Mouse (Mus musculus): ENCODE data around the gene Ucp2.

Gene Ucp2

GRCm38 (mm10) chr7:100522222-100522621, 29.1 kb downstream of the Ucp2 start:
- H3K4me1 ChIP-seq (replicated peaks; ENCODE audit: low read depth, low read length): peaks cover 4% of the 10 kb centered on the region; the same call in 1 of the 2 replicates
- peak; percentile 20; the same call in 1 of the 2 replicates for TF ChIP-seq CTCF (conservative IDR thresholded peaks at IDR 0.05; ENCODE audit: low read length)
- no peak for TF ChIP-seq NANOG (IDR thresholded peaks at IDR 0.05; ENCODE audit: borderline replicate concordance, low read length)
- no peak for TF ChIP-seq POU5F1 (IDR thresholded peaks at IDR 0.05; ENCODE audit: borderline replicate concordance, low read length)
- H3K9me3 ChIP-seq (ENCODE audit: low read length): peaks cover 9% of the 10 kb centered on the region; the same call in 1 of the 2 replicates
- H3K4me3 ChIP-seq (replicated peaks; ENCODE audit: low read length): no peak overlapping the region
- H3K36me3 ChIP-seq (ENCODE audit: insufficient read depth, low read length): no peaks in the 10 kb centered on the region
- H3K27me3 ChIP-seq (ENCODE audit: insufficient read depth, low read length): no peaks in the 10 kb centered on the region

- H3K36me3 ChIP-seq (ENCODE audit: insufficient read depth, low read length): no peaks in the 10 kb centered on the region
- H3K9me3 ChIP-seq (ENCODE audit: low read length): peaks cover 9% of the 10 kb centered on the region; the same call in 1 of the 2 replicates
- TF ChIP-seq POU5F1 (IDR thresholded peaks at IDR 0.05; ENCODE audit: borderline replicate concordance, low read length) (no peak), CTCF (conservative IDR thresholded peaks at IDR 0.05; ENCODE audit: low read length) (no peak), NANOG (IDR thresholded peaks at IDR 0.05; ENCODE audit: borderline replicate concordance, low read length) (no peak)
- H3K27me3 ChIP-seq (ENCODE audit: insufficient read depth, low read length): no peaks in the 10 kb centered on the region
- no peak overlapping the region for H3K4me3 ChIP-seq (replicated peaks; ENCODE audit: low read length)
- peaks cover 4% of the 10 kb centered on the region; the same call in 1 of the 2 replicates for H3K4me1 ChIP-seq (replicated peaks; ENCODE audit: low read depth, low read length)
Observed at GRCm38 (mm10) chr7:100524669-100525068, 31.5 kb downstream of the Ucp2 start.

- peaks cover 38% of the 10 kb centered on the region for H3K4me1 ChIP-seq (replicated peaks; ENCODE audit: low read depth, low read length)
- H3K9me3 ChIP-seq (ENCODE audit: low read length): no peaks in the 10 kb centered on the region
- H3K27me3 ChIP-seq (ENCODE audit: insufficient read depth, low read length): no peaks in the 10 kb centered on the region
- H3K4me3 ChIP-seq (replicated peaks; ENCODE audit: low read length): no peak overlapping the region
- 0 out of 2 replicates have a peak, but pooled peaks cover 3% of the 10 kb centered on the region for H3K36me3 ChIP-seq (ENCODE audit: insufficient read depth, low read length)
- TF ChIP-seq CTCF (conservative IDR thresholded peaks at IDR 0.05; ENCODE audit: low read length) (no peak), POU5F1 (IDR thresholded peaks at IDR 0.05; ENCODE audit: borderline replicate concordance, low read length) (no peak), NANOG (IDR thresholded peaks at IDR 0.05; ENCODE audit: borderline replicate concordance, low read length) (no peak)
Observed at GRCm38 (mm10) chr7:100530766-100531165, 37.6 kb downstream of the Ucp2 start.

GRCm38 (mm10) chr7:100533503-100533902, 40.4 kb downstream of the Ucp2 start:
- peaks cover 51% of the 10 kb centered on the region for H3K4me1 ChIP-seq (replicated peaks; ENCODE audit: low read depth, low read length)
- TF ChIP-seq POU5F1 (IDR thresholded peaks at IDR 0.05; ENCODE audit: borderline replicate concordance, low read length) (no peak), NANOG (IDR thresholded peaks at IDR 0.05; ENCODE audit: borderline replicate concordance, low read length) (peak; percentile 75)
- H3K36me3 ChIP-seq (ENCODE audit: insufficient read depth, low read length): 0 out of 2 replicates have a peak, but pooled peaks cover 3% of the 10 kb centered on the region
- H3K27me3 ChIP-seq (ENCODE audit: insufficient read depth, low read length): no peaks in the 10 kb centered on the region
- no peaks in the 10 kb centered on the region for H3K9me3 ChIP-seq (ENCODE audit: low read length)
- peak overlapping the region; percentile 39 for H3K4me3 ChIP-seq (replicated peaks; ENCODE audit: low read length)

- TF ChIP-seq POU5F1 (IDR thresholded peaks at IDR 0.05; ENCODE audit: borderline replicate concordance, low read length): no peak
- TF ChIP-seq NANOG (IDR thresholded peaks at IDR 0.05; ENCODE audit: borderline replicate concordance, low read length): no peak
- TF ChIP-seq CTCF (conservative IDR thresholded peaks at IDR 0.05; ENCODE audit: low read length): no peak
- no peaks in the 10 kb centered on the region for H3K9me3 ChIP-seq (ENCODE audit: low read length)
- H3K4me1 ChIP-seq (replicated peaks; ENCODE audit: low read depth, low read length): peaks cover 55% of the 10 kb centered on the region
- no peaks in the 10 kb centered on the region for H3K27me3 ChIP-seq (ENCODE audit: insufficient read depth, low read length)
- no peak overlapping the region for H3K4me3 ChIP-seq (replicated peaks; ENCODE audit: low read length)
- H3K36me3 ChIP-seq (ENCODE audit: insufficient read depth, low read length): peaks cover 8% of the 10 kb centered on the region
Observed at GRCm38 (mm10) chr7:100534216-100534615, 41.1 kb downstream of the Ucp2 start.

- peaks cover 22% of the 10 kb centered on the region for H3K36me3 ChIP-seq (ENCODE audit: insufficient read depth, low read length)
- no peak for TF ChIP-seq CTCF (conservative IDR thresholded peaks at IDR 0.05; ENCODE audit: low read length)
- TF ChIP-seq NANOG (IDR thresholded peaks at IDR 0.05; ENCODE audit: borderline replicate concordance, low read length): no peak
- TF ChIP-seq POU5F1 (IDR thresholded peaks at IDR 0.05; ENCODE audit: borderline replicate concordance, low read length): no peak
- peak overlapping the region; percentile 82 for H3K4me3 ChIP-seq (replicated peaks; ENCODE audit: low read length)
- peaks cover 55% of the 10 kb centered on the region for H3K4me1 ChIP-seq (replicated peaks; ENCODE audit: low read depth, low read length)
- H3K9me3 ChIP-seq (ENCODE audit: low read length): no peaks in the 10 kb centered on the region
- H3K27me3 ChIP-seq (ENCODE audit: insufficient read depth, low read length): no peaks in the 10 kb centered on the region
Observed at GRCm38 (mm10) chr7:100535831-100536230, 42.7 kb downstream of the Ucp2 start.

GRCm38 (mm10) chr7:100536804-100537518, 43.8 kb downstream of the Ucp2 start, which contains the start of gene Coa4:
Coa4 (plus strand) TSS chr7:100537071.
- H3K4me1 ChIP-seq (replicated peaks; ENCODE audit: low read depth, low read length): peaks cover 47% of the 10 kb centered on the region
- H3K9me3 ChIP-seq (ENCODE audit: low read length): no peaks in the 10 kb centered on the region
- H3K36me3 ChIP-seq (ENCODE audit: insufficient read depth, low read length): peaks cover 22% of the 10 kb centered on the region
- H3K27me3 ChIP-seq (ENCODE audit: insufficient read depth, low read length): no peaks in the 10 kb centered on the region
- TF ChIP-seq NANOG (IDR thresholded peaks at IDR 0.05; ENCODE audit: borderline replicate concordance, low read length) (no peak), POU5F1 (IDR thresholded peaks at IDR 0.05; ENCODE audit: borderline replicate concordance, low read length) (no peak)
- peak within 1 kb of the TSS; percentile 82 for H3K4me3 ChIP-seq (replicated peaks; ENCODE audit: low read length)

- Histone ChIP-seq H3K4me1 (replicated peaks; ENCODE audit: low read depth, low read length) (peaks cover 41% of the 10 kb centered on the region), H3K4me3 (replicated peaks; ENCODE audit: low read length) (peak overlapping the region; percentile 82), H3K27me3 (ENCODE audit: insufficient read depth, low read length) (no peaks in the 10 kb centered on the region), H3K36me3 (ENCODE audit: insufficient read depth, low read length) (peaks cover 22% of the 10 kb centered on the region), H3K9me3 (ENCODE audit: low read length) (no peaks in the 10 kb centered on the region)
- TF ChIP-seq CTCF (conservative IDR thresholded peaks at IDR 0.05; ENCODE audit: low read length) (no peak), POU5F1 (IDR thresholded peaks at IDR 0.05; ENCODE audit: borderline replicate concordance, low read length) (no peak), NANOG (IDR thresholded peaks at IDR 0.05; ENCODE audit: borderline replicate concordance, low read length) (no peak)
Observed at GRCm38 (mm10) chr7:100537519-100537902, 44.4 kb downstream of the Ucp2 start.
